Mouse (Mus musculus) liver, adult 2 months (tissue): ENCODE data around the gene Tmc5. TPM values are rescaled to one million over a fixed set of nuclear protein-coding genes. Genes with fewer than 3 reads are reported as not detected.

Experiments used
- DNase-seq: peaks from one replicate; pipeline ENCODE4 v3.0.0-alpha.2; 2011; ENCODE audit warnings: low read depth, low spot score; ENCODE audit errors: extremely low read depth
- H3K27ac ChIP-seq: fragments of 200-500 bp; replicated peaks from 2 replicates; pipeline ENCODE4 v1.5.1; 2012; ENCODE audit warnings: low read depth, mild to moderate bottlenecking, control low read depth, inconsistent platforms, low read length; ENCODE audit not compliant: insufficient read depth
- H3K27me3 ChIP-seq: fragments of 200-500 bp; 2 replicates; pipeline ENCODE4 v1.6.1; 2012; ENCODE audit warnings: mild to moderate bottlenecking, moderate library complexity, low read length, inconsistent platforms; ENCODE audit not compliant: control insufficient read depth, insufficient read depth
- H3K36me3 ChIP-seq: fragments of 200-500 bp; 2 replicates; pipeline ENCODE4 v1.6.1; 2012; ENCODE audit warnings: low read length, inconsistent platforms; ENCODE audit not compliant: control insufficient read depth, insufficient read depth
- H3K4me1 ChIP-seq: fragments of 200-500 bp; 2 replicates; pipeline ENCODE4 v1.6.1; 2011; ENCODE audit warnings: low read length; ENCODE audit not compliant: control insufficient read depth, insufficient read depth
- H3K4me3 ChIP-seq: fragments of 200-500 bp; 2 replicates; pipeline ENCODE4 v1.5.1; 2011; ENCODE audit warnings: low read depth, mild to moderate bottlenecking, control low read depth, low read length, moderate library complexity; ENCODE audit not compliant: insufficient read depth
- H3K79me2 ChIP-seq: fragments of 200-500 bp; 2 replicates; pipeline ENCODE4 v1.6.1; 2012; ENCODE audit warnings: inconsistent platforms, mild to moderate bottlenecking, low read length, moderate library complexity; ENCODE audit not compliant: control insufficient read depth, insufficient read depth
- H3K9ac ChIP-seq: fragments of 200-500 bp; 2 replicates; pipeline ENCODE4 v1.6.1; 2012; ENCODE audit warnings: low read depth, mild to moderate bottlenecking, control low read depth, inconsistent platforms, low read length
- CTCF ChIP-seq: fragments of 200-500 bp; IDR thresholded peaks from 2 replicates; pipeline ENCODE4 v1.5.1; 2011; ENCODE audit warnings: low read depth, low read length, control low read depth
- POLR2A ChIP-seq: fragments of 200-500 bp; IDR thresholded peaks from 2 replicates; pipeline ENCODE4 v1.6.1; 2011; ENCODE audit warnings: low read length, control low read depth; ENCODE audit not compliant: insufficient read depth; ENCODE audit errors: extremely low read depth
- WGBS: fragments of 180-500 bp; shearing (Covaris S2); methylation state at CpG from one replicate; pipeline ENCODE4 v1.1.7; 2018; 5-methylcytosine and 5-hydroxymethylcytosine counted together
- polyA plus RNA-seq: library from polyadenylated mRNA; depleted of rRNA; stranded (reverse); fragments of >200 nt; gene quantifications from 2 replicates; pipeline ENCODE4 v1.2.3, GENCODE M21; 2012
- total RNA-seq: library from RNA; depleted of rRNA; stranded (reverse); fragments of >200 nt; gene quantifications from 2 replicates; pipeline ENCODE4 v1.2.3, GENCODE M21; 2014

The Tmc5 gene
- total and polyA plus RNA-seq, 2 experiments, result under 0.01 to 0.99 TPM

GRCm38 (mm10) chr7:118596271-118596670 lies 826 bp upstream of the Tmc5 start:
- H3K27me3 ChIP-seq, result peaks cover 4% of the 10 kb centered on the region; the same call in 1 of the 2 replicates
- TF ChIP-seq POLR2A (no peak), CTCF (no peak)
- WGBS, result 91% methylated on average over 11 of the region's 11 CpGs

GRCm38 (mm10) chr7:118599954-118600631 lies 3.0 kb downstream of the Tmc5 start:
- DNase-seq, result no peak
- Histone ChIP-seq H3K4me1 (0 out of 2 replicates have a peak, but pooled peaks cover under 1% of the 10 kb centered on the region), H3K27ac (no peak overlapping the region), H3K4me3 (no peak overlapping the region), H3K27me3 (peaks cover 4% of the 10 kb centered on the region; the same call in 1 of the 2 replicates), H3K36me3 (no peaks in the 10 kb centered on the region), H3K9ac (no peak overlapping the region), H3K79me2 (no peaks in the 10 kb centered on the region)
- WGBS, result 61% methylated on average over 12 of the region's 12 CpGs
- TF ChIP-seq POLR2A (no peak), CTCF (no peak)

More at GRCm38 (mm10) chr7:118596271-118596670, 826 bp upstream of the Tmc5 start:
- H3K79me2 ChIP-seq, result no peaks in the 10 kb centered on the region
- H3K4me1 ChIP-seq, result 0 out of 2 replicates have a peak, but pooled peaks cover 1% of the 10 kb centered on the region
- H3K4me3 ChIP-seq, result no peak overlapping the region
- DNase-seq, result no peak
- H3K36me3 ChIP-seq, result no peaks in the 10 kb centered on the region
- H3K9ac ChIP-seq, result no peak overlapping the region
- no peak overlapping the region for H3K27ac ChIP-seq

- no peak for DNase-seq
- no peak overlapping the region for H3K4me3 ChIP-seq
These were observed 7.7 kb downstream of the Tmc5 start for GRCm38 (mm10) chr7:118604842-118605241.

GRCm38 (mm10) chr7:118609815-118610214 lies 12.7 kb downstream of the Tmc5 start:
- Histone ChIP-seq H3K4me3 (no peak overlapping the region), H3K36me3 (no peaks in the 10 kb centered on the region), H3K79me2 (no peaks in the 10 kb centered on the region), H3K4me1 (no peaks in the 10 kb centered on the region), H3K27me3 (no peaks in the 10 kb centered on the region), H3K27ac (no peak overlapping the region), H3K9ac (no peak overlapping the region)
- TF ChIP-seq POLR2A (no peak), CTCF (no peak)
- DNase-seq, result no peak
- WGBS, result 50% methylated on average over 7 of the region's 7 CpGs

More at GRCm38 (mm10) chr7:118604842-118605241, 7.7 kb downstream of the Tmc5 start:
- TF ChIP-seq POLR2A (no peak), CTCF (no peak)
- WGBS, result 69% methylated on average over 8 of the region's 8 CpGs
- no peaks in the 10 kb centered on the region for H3K4me1 ChIP-seq
- no peaks in the 10 kb centered on the region for H3K36me3 ChIP-seq
- no peak overlapping the region for H3K9ac ChIP-seq
- H3K27ac ChIP-seq, result no peak overlapping the region
- no peaks in the 10 kb centered on the region for H3K79me2 ChIP-seq
- no peaks in the 10 kb centered on the region for H3K27me3 ChIP-seq

- Histone ChIP-seq H3K79me2 (no peaks in the 10 kb centered on the region), H3K9ac (no peak overlapping the region), H3K27ac (no peak overlapping the region), H3K36me3 (no peaks in the 10 kb centered on the region), H3K27me3 (no peaks in the 10 kb centered on the region), H3K4me3 (no peak overlapping the region), H3K4me1 (no peaks in the 10 kb centered on the region)
- TF ChIP-seq CTCF (no peak), POLR2A (no peak)
- no peak for DNase-seq
- WGBS, result 86% methylated on average over 13 of the region's 13 CpGs
These were observed 13.6 kb downstream of the Tmc5 start for GRCm38 (mm10) chr7:118610721-118611120.

GRCm38 (mm10) chr7:118611185-118611749 lies 14.2 kb downstream of the Tmc5 start:
- Histone ChIP-seq H3K9ac (no peak overlapping the region), H3K4me1 (no peaks in the 10 kb centered on the region), H3K79me2 (no peaks in the 10 kb centered on the region), H3K4me3 (no peak overlapping the region), H3K27ac (no peak overlapping the region), H3K36me3 (no peaks in the 10 kb centered on the region), H3K27me3 (no peaks in the 10 kb centered on the region)
- WGBS, result 63% methylated on average over 4 of the region's 4 CpGs
- TF ChIP-seq CTCF (no peak), POLR2A (no peak)
- DNase-seq, result peak; percentile 11
